11 mouse cellular contexts compared by ENCODE assay signal in genomic region chr3:17489240-17490142, GRCm38 (mm10).
DNase-seq lines count a peak whose midpoint lies in the region; ATAC-seq and TF ChIP-seq lines count a peak whose summit lies in the region.
"Had no signal": no experiment of that assay in that cellular context is flagged by ENCODE, and none has a peak within 500 bp of the region (broad histone marks: within the 10 kb centered on the region; RNA-seq: fewer than 3 reads in every experiment).

No protein-coding gene starts in this region.

- H3K9ac ChIP-seq in neural tube, embryonic 11.5 days (ENCODE audit: low read length): no peak overlapping the region
- H3K9ac ChIP-seq: embryonic facial prominence, embryonic 12.5 days; limb, embryonic 13.5 days had no signal

- H3K4me1 ChIP-seq in hindbrain, embryonic 10.5 days (replicated peaks): peaks cover 28% of the 10 kb centered on the region
- no peaks in the 10 kb centered on the region for H3K4me1 ChIP-seq in neural tube, embryonic 11.5 days (ENCODE audit: control insufficient read depth, insufficient read depth, low read length)
- H3K4me1 ChIP-seq in kidney, adult 2 months (ENCODE audit: control insufficient read depth, insufficient read depth, low read length): no peaks in the 10 kb centered on the region
- H3K4me1 ChIP-seq: embryonic facial prominence, embryonic 12.5 days; limb, embryonic 13.5 days had no signal

- peak overlapping the region; percentile 86 for H3K27ac ChIP-seq in hindbrain, embryonic 10.5 days
- peak overlapping the region; percentile 53; the same call in 1 of the 2 replicates for H3K27ac ChIP-seq in neural tube, embryonic 11.5 days (ENCODE audit: low read depth, low read length)
- no peak overlapping the region for H3K27ac ChIP-seq in kidney, adult 2 months (ENCODE audit: insufficient read depth, low read depth, low read length)
- H3K27ac ChIP-seq: embryonic facial prominence, embryonic 12.5 days; limb, embryonic 13.5 days had no signal

- no peak overlapping the region for H3K4me3 ChIP-seq in hindbrain, embryonic 10.5 days
- no peak overlapping the region for H3K4me3 ChIP-seq in neural tube, embryonic 11.5 days (ENCODE audit: low read depth, low read length)
- H3K4me3 ChIP-seq in kidney, adult 2 months (ENCODE audit: insufficient read depth, low read depth, low read length): no peak overlapping the region
- H3K4me3 ChIP-seq: embryonic facial prominence, embryonic 12.5 days; limb, embryonic 13.5 days had no signal

- H3K36me3 ChIP-seq in hindbrain, embryonic 10.5 days: no peaks in the 10 kb centered on the region
- no peaks in the 10 kb centered on the region for H3K36me3 ChIP-seq in neural tube, embryonic 11.5 days (ENCODE audit: control insufficient read depth, insufficient read depth, low read length)
- H3K36me3 ChIP-seq in kidney, adult 2 months (ENCODE audit: control insufficient read depth, insufficient read depth, low read length): no peaks in the 10 kb centered on the region
- H3K36me3 ChIP-seq: embryonic facial prominence, embryonic 12.5 days; limb, embryonic 13.5 days had no signal

- 12% methylated on average over 4 of the region's 4 CpGs for WGBS in hindbrain, embryonic 10.5 days
- whole genome bisulfite sequencing in neural tube, embryonic 11.5 days: 11% methylated on average over 4 of the region's 4 CpGs
- WGBS in kidney, adult 2 months: 35% methylated on average over 4 of the region's 4 CpGs

- H3K27me3 ChIP-seq in hindbrain, embryonic 10.5 days (ENCODE audit: insufficient read depth, poor library complexity, severe bottlenecking): no peaks in the 10 kb centered on the region
- no peaks in the 10 kb centered on the region for H3K27me3 ChIP-seq in neural tube, embryonic 11.5 days (ENCODE audit: control insufficient read depth, insufficient read depth, low read length)
- no peaks in the 10 kb centered on the region for H3K27me3 ChIP-seq in kidney, adult 2 months (replicated peaks; ENCODE audit: control insufficient read depth, insufficient read depth, low read length)
- H3K27me3 ChIP-seq: embryonic facial prominence, embryonic 12.5 days; limb, embryonic 13.5 days had no signal

- H3K9me3 ChIP-seq in hindbrain, embryonic 10.5 days: no peaks in the 10 kb centered on the region
- no peaks in the 10 kb centered on the region for H3K9me3 ChIP-seq in neural tube, embryonic 11.5 days (ENCODE audit: control insufficient read depth, low read length)
- H3K9me3 ChIP-seq: embryonic facial prominence, embryonic 12.5 days; limb, embryonic 13.5 days had no signal

- H3K4me2 ChIP-seq in neural tube, embryonic 11.5 days (ENCODE audit: low read depth): no peak overlapping the region
- H3K4me2 ChIP-seq: embryonic facial prominence, embryonic 12.5 days; limb, embryonic 13.5 days had no signal

- no peak for TF ChIP-seq CTCF in kidney, adult 2 months (conservative IDR thresholded peaks at IDR 0.05; ENCODE audit: insufficient read depth, insufficient read length, low read depth, low read length)

- DNase-seq in heart, adult 18-20 months: peak; percentile 7 to 22
- no peak for DNase-seq in heart, adult 11 months
- DNase-seq in cerebellum, postnatal 14 days: peak; percentile 36 to 59
- peak; percentile 78 for DNase-seq in hindbrain, embryonic 10.5 days (ENCODE audit: low spot score)
- DNase-seq in neural tube, embryonic 11.5 days (ENCODE audit: low spot score): peak; percentile 60
- DNase-seq in kidney, postnatal 25 days: no peak
- DNase-seq in kidney, adult 2 months: no peak
- DNase-seq: lung, postnatal 4 days had no signal

- peak; percentile 94 for ATAC-seq in neural tube, embryonic 11.5 days (ENCODE audit: insufficient read depth, low FRiP score, low TSS enrichment)
- ATAC-seq in erythroblast, adult 5-6 weeks (replicated peaks; ENCODE audit: low FRiP score, poor library complexity, severe bottlenecking): no peak

- TF ChIP-seq POLR2A in kidney, adult 2 months (IDR thresholded peaks at IDR 0.05; ENCODE audit: low read depth, low read length): no peak

Comparison
In these comparisons a context has a peak if more than half of its experiments do, and no peak if none do; other contexts are left out.
1. DNase-seq: peak in heart, adult 18-20 months (2 of 2), cerebellum, postnatal 14 days (2 of 2), hindbrain, embryonic 10.5 days (single experiment) and neural tube, embryonic 11.5 days (single experiment); none in heart, adult 11 months (single experiment), kidney, postnatal 25 days (0 of 2) and kidney, adult 2 months (single experiment).